Mouse (Mus musculus): ENCODE results near the gene Hmga2. TPM values are rescaled to one million over a fixed set of nuclear protein-coding genes. Genes with fewer than 3 reads are reported as not detected.
A peak's percentile ranks its signal among the peaks of the same experiment; 100 is the strongest.
"Not testable (repeated sequence)": the region's sequence is repeated elsewhere in the genome, so short reads cannot be mapped to it uniquely, and the experiment has no call there.

Hmga2 gene
- polyA plus RNA-seq, 1 experiment from 2014 or later, result 113 TPM

GRCm38 (mm10) chr10:120344558-120345318 is 131.5 kb downstream of the Hmga2 start:
- WGBS, result 74% methylated on average over 16 of the region's 16 CpGs
- Histone ChIP-seq H3K27ac (replicated peaks; ENCODE audit: low read depth, low read length) (no peak overlapping the region), H3K36me3 (replicated peaks; ENCODE audit: control insufficient read depth, insufficient read depth, low read depth, low read length) (no peaks in the 10 kb centered on the region), H3K27me3 (ENCODE audit: control insufficient read depth, insufficient read depth, low read length) (no peaks in the 10 kb centered on the region), H3K9ac (replicated peaks; ENCODE audit: low read length) (no peak overlapping the region), H3K4me1 (ENCODE audit: control insufficient read depth, insufficient read depth, low read length) (no peaks in the 10 kb centered on the region), H3K4me3 (ENCODE audit: low read depth, low read length) (no peak overlapping the region), H3K9me3 (replicated peaks; ENCODE audit: control insufficient read depth, low read length) (no peaks in the 10 kb centered on the region), H3K4me2 (ENCODE audit: low read depth, low read length) (no peak overlapping the region)
- peak; percentile 26 for DNase-seq (ENCODE audit: low spot score)
- 0 out of 2 replicates have a peak, but pooled peaks have one; percentile 48 for ATAC-seq (replicated peaks; ENCODE audit: insufficient number of reproducible peaks, low FRiP score, low TSS enrichment, low read depth)

- H3K27ac ChIP-seq (replicated peaks; ENCODE audit: low read depth, low read length); H3K9me3 ChIP-seq (replicated peaks; ENCODE audit: control insufficient read depth, low read length); H3K27me3 ChIP-seq (ENCODE audit: control insufficient read depth, insufficient read depth, low read length); H3K9ac ChIP-seq (replicated peaks; ENCODE audit: low read length); H3K4me3 ChIP-seq (ENCODE audit: low read depth, low read length); H3K4me1 ChIP-seq (ENCODE audit: control insufficient read depth, insufficient read depth, low read length); H3K4me2 ChIP-seq (ENCODE audit: low read depth, low read length); ATAC-seq (replicated peaks; ENCODE audit: insufficient number of reproducible peaks, low FRiP score, low TSS enrichment, low read depth); H3K36me3 ChIP-seq (replicated peaks; ENCODE audit: control insufficient read depth, insufficient read depth, low read depth, low read length); DNase-seq (ENCODE audit: low spot score): not testable (repeated sequence)
- 72% methylated on average over 2 of the region's 2 CpGs for WGBS
These were observed 136.4 kb downstream of the Hmga2 start for GRCm38 (mm10) chr10:120339906-120340305.

DNA sequence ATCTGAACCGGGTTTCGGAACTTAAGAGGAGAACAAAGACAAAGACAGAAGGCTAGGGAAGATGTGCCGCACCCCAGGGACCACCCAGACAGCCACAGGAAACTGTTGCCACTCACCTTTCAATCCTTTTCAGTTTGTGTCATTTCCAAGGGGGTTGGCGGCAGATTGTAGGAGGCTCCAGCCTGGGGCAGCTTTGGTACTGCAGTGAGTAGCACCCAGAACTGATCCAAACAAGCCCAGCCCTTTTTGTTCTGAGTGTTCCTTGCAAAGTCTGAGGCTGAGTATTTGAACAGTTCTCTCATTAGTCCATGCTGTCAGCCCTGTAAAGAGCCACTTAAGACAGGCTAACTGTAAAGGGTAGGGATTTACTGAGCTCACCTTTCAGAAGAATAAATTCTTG is 136.9 kb downstream of the Hmga2 start:
- no peaks in the 10 kb centered on the region for H3K27me3 ChIP-seq (ENCODE audit: control insufficient read depth, insufficient read depth, low read length)
- no peaks in the 10 kb centered on the region for H3K9me3 ChIP-seq (replicated peaks; ENCODE audit: control insufficient read depth, low read length)
- no peaks in the 10 kb centered on the region for H3K36me3 ChIP-seq (replicated peaks; ENCODE audit: control insufficient read depth, insufficient read depth, low read depth, low read length)
- peak overlapping the region; percentile 35; the same call in 1 of the 2 replicates for H3K27ac ChIP-seq (replicated peaks; ENCODE audit: low read depth, low read length)
- DNase-seq (ENCODE audit: low spot score) (peak; percentile 16), ATAC-seq (replicated peaks; ENCODE audit: insufficient number of reproducible peaks, low FRiP score, low TSS enrichment, low read depth) (no peak)
- no peaks in the 10 kb centered on the region for H3K4me1 ChIP-seq (ENCODE audit: control insufficient read depth, insufficient read depth, low read length)
- H3K4me2 ChIP-seq (ENCODE audit: low read depth, low read length), result no peak overlapping the region
- 30% methylated on average over 4 of the region's 4 CpGs for WGBS
- H3K9ac ChIP-seq (replicated peaks; ENCODE audit: low read length), result no peak overlapping the region
- no peak overlapping the region for H3K4me3 ChIP-seq (ENCODE audit: low read depth, low read length)

DNA sequence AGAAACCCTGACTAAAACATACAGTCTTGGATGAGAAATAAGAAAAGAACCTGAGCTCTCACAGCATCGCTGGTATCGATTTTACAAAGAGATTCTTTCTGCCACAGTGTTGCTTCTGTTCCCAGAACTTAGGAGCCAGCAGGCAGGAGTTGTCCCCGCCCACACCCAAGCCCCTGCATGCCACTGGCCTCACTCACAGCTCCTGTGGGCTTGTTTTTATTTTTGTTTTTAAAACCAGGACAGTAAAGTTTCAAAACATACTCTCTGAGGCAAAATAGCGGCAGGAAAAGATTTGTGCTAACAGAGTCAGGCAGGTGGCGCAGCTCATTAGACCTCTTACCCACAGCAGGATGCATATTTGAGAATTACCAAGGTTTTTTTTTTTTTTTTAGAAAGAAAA is 137.4 kb downstream of the Hmga2 start:
- no peak overlapping the region for H3K4me2 ChIP-seq (ENCODE audit: low read depth, low read length)
- H3K36me3 ChIP-seq (replicated peaks; ENCODE audit: control insufficient read depth, insufficient read depth, low read depth, low read length), result no peaks in the 10 kb centered on the region
- H3K27ac ChIP-seq (replicated peaks; ENCODE audit: low read depth, low read length), result 0 out of 2 replicates have a peak overlapping the region, but pooled peaks have one; percentile 28
- no peak overlapping the region for H3K9ac ChIP-seq (replicated peaks; ENCODE audit: low read length)
- 44% methylated on average over 5 of the region's 5 CpGs for WGBS
- no peak overlapping the region for H3K4me3 ChIP-seq (ENCODE audit: low read depth, low read length)
- DNase-seq (ENCODE audit: low spot score), result no peak
- no peaks in the 10 kb centered on the region for H3K4me1 ChIP-seq (ENCODE audit: control insufficient read depth, insufficient read depth, low read length)
- H3K9me3 ChIP-seq (replicated peaks; ENCODE audit: control insufficient read depth, low read length), result no peaks in the 10 kb centered on the region
- ATAC-seq (replicated peaks; ENCODE audit: insufficient number of reproducible peaks, low FRiP score, low TSS enrichment, low read depth), result no peak
- no peaks in the 10 kb centered on the region for H3K27me3 ChIP-seq (ENCODE audit: control insufficient read depth, insufficient read depth, low read length)

DNA sequence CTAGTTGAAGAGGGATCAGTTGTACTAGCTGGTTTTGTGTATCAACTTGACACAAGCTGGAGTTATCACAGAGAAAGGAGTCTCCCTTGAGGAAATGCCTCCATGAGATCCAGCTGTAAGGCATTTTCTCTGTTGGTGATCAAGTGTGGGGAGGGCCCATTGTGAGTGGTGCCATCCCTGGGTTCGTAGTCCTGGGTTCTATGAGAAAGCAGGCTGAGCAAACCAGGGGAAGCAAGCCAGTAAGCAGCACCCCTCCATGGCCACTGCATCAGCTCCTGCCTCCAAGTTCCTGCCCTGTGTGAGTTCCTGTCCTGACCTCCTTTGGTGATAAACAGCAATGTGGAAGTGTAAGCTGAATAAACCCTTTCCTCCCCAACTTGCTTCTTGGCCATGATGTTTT is 137.8 kb downstream of the Hmga2 start:
- WGBS, result 82% methylated on average over 1 of the region's 1 CpGs
- not testable (repeated sequence) for H3K4me2 ChIP-seq (ENCODE audit: low read depth, low read length); H3K36me3 ChIP-seq (replicated peaks; ENCODE audit: control insufficient read depth, insufficient read depth, low read depth, low read length); DNase-seq (ENCODE audit: low spot score); ATAC-seq (replicated peaks; ENCODE audit: insufficient number of reproducible peaks, low FRiP score, low TSS enrichment, low read depth); H3K9ac ChIP-seq (replicated peaks; ENCODE audit: low read length); H3K4me3 ChIP-seq (ENCODE audit: low read depth, low read length); H3K9me3 ChIP-seq (replicated peaks; ENCODE audit: control insufficient read depth, low read length); H3K27me3 ChIP-seq (ENCODE audit: control insufficient read depth, insufficient read depth, low read length); H3K4me1 ChIP-seq (ENCODE audit: control insufficient read depth, insufficient read depth, low read length); H3K27ac ChIP-seq (replicated peaks; ENCODE audit: low read depth, low read length)

DNA sequence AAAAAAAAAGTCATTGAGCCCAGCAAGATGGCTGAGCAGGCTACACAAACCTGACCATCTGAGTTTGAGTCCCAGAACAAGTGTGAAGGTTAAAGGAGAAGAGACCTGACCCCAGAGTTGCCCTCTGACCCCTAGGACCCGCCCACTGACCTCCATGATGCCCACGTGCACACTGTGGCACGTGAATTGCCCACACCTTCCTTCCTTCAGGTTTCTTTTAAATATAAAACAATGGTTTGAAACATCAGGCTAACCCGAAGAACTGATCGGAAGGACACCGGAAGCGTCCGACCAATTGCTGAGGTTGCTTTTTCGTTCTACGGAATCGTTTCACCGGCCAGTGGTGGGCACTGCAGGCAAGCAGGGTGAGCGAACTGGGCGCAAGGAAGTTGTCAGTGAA is 148.3 kb downstream of the Hmga2 start:
- WGBS, result 89% methylated on average over 14 of the region's 14 CpGs
- DNase-seq (ENCODE audit: low spot score), result no peak
- no peaks in the 10 kb centered on the region for H3K36me3 ChIP-seq (replicated peaks; ENCODE audit: control insufficient read depth, insufficient read depth, low read depth, low read length)
- no peak for ATAC-seq (replicated peaks; ENCODE audit: insufficient number of reproducible peaks, low FRiP score, low TSS enrichment, low read depth)
- no peaks in the 10 kb centered on the region for H3K27me3 ChIP-seq (ENCODE audit: control insufficient read depth, insufficient read depth, low read length)
- H3K4me1 ChIP-seq (ENCODE audit: control insufficient read depth, insufficient read depth, low read length), result no peaks in the 10 kb centered on the region
- no peak overlapping the region for H3K4me2 ChIP-seq (ENCODE audit: low read depth, low read length)
- no peak overlapping the region for H3K27ac ChIP-seq (replicated peaks; ENCODE audit: low read depth, low read length)
- H3K9ac ChIP-seq (replicated peaks; ENCODE audit: low read length), result no peak overlapping the region
- H3K9me3 ChIP-seq (replicated peaks; ENCODE audit: control insufficient read depth, low read length), result no peaks in the 10 kb centered on the region
- H3K4me3 ChIP-seq (ENCODE audit: low read depth, low read length), result no peak overlapping the region

DNA sequence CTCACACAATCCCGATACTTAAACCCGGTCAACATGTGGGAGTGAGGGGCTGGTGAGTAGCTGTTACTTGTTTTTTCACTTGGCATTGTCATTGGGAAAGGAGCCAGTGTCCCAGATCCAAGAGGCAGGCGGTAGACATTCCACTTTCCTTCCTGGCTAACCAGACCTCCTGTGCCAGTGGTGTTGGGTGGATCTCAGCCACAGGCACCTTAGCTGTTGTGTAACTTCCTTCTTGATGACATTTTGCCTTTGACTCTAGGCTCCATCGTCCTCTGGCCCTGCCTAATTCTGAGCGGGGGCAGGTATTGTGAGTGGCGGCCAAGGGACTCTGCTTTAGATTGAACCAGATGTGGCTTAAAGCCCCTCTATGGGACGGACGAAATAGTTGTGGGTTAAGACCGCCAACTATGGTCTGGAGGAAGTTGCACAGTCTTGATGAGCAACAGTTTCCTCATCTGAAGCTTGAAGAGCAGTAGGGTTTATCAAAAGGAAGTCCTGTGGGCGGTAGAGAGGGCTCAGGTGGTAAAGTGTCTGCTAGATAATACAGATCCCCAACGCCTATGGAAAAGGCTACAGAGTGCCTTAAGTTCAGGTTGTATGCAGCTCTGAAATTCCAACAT is 152.6 kb downstream of the Hmga2 start:
- Histone ChIP-seq H3K27ac (replicated peaks; ENCODE audit: low read depth, low read length) (no peak overlapping the region), H3K36me3 (replicated peaks; ENCODE audit: control insufficient read depth, insufficient read depth, low read depth, low read length) (no peaks in the 10 kb centered on the region), H3K4me3 (ENCODE audit: low read depth, low read length) (no peak overlapping the region), H3K9ac (replicated peaks; ENCODE audit: low read length) (no peak overlapping the region), H3K4me2 (ENCODE audit: low read depth, low read length) (no peak overlapping the region), H3K4me1 (ENCODE audit: control insufficient read depth, insufficient read depth, low read length) (no peaks in the 10 kb centered on the region), H3K27me3 (ENCODE audit: control insufficient read depth, insufficient read depth, low read length) (no peaks in the 10 kb centered on the region), H3K9me3 (replicated peaks; ENCODE audit: control insufficient read depth, low read length) (no peaks in the 10 kb centered on the region)
- DNase-seq (ENCODE audit: low spot score), result no peak
- WGBS, result 87% methylated on average over 11 of the region's 11 CpGs
- no peak for ATAC-seq (replicated peaks; ENCODE audit: insufficient number of reproducible peaks, low FRiP score, low TSS enrichment, low read depth)

GRCm38 (mm10) chr10:120322815-120323214 is 153.5 kb downstream of the Hmga2 start:
- Histone ChIP-seq H3K4me1 (ENCODE audit: control insufficient read depth, insufficient read depth, low read length) (no peaks in the 10 kb centered on the region), H3K27ac (replicated peaks; ENCODE audit: low read depth, low read length) (no peak overlapping the region), H3K9ac (replicated peaks; ENCODE audit: low read length) (no peak overlapping the region), H3K27me3 (ENCODE audit: control insufficient read depth, insufficient read depth, low read length) (no peaks in the 10 kb centered on the region), H3K4me2 (ENCODE audit: low read depth, low read length) (no peak overlapping the region), H3K36me3 (replicated peaks; ENCODE audit: control insufficient read depth, insufficient read depth, low read depth, low read length) (no peaks in the 10 kb centered on the region), H3K4me3 (ENCODE audit: low read depth, low read length) (no peak overlapping the region), H3K9me3 (replicated peaks; ENCODE audit: control insufficient read depth, low read length) (no peaks in the 10 kb centered on the region)
- WGBS, result 94% methylated on average over 8 of the region's 8 CpGs
- DNase-seq (ENCODE audit: low spot score) (no peak), ATAC-seq (replicated peaks; ENCODE audit: insufficient number of reproducible peaks, low FRiP score, low TSS enrichment, low read depth) (no peak)

Data from embryonic facial prominence, embryonic 11.5 days (tissue).